Mouse (Mus musculus): ENCODE measurements at regions not wholly inside any gene's neighbourhood (a gene's known extent, or its start where the extent isn't known, plus 50 kb on each side); places are given as distances from the start of the nearest gene placed in this dataset.

DNA sequence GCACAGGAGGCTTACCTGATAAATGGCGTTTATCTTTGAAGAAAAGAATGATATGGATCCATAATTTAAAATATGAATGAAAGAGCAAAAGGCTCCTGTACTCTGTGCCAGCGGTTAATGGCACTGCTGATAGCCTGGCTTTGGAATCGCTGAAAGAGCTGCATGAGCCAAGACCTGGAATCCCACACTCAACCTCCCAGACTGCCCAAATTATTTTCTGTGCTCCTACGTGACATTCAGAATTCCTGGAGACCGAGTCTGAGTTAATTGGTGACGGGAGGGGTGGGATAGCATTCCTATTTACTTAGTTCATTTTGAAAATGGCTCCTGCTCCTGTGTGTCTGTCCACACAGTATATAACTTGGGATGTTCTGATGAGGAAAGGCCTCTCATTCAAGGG is 129.0 kb upstream of the Dyrk2 start:
- Histone ChIP-seq H3K4me3 (ENCODE audit: low read depth, low read length) (no peak overlapping the region), H3K27ac (ENCODE audit: low read depth, low read length) (no peak overlapping the region), H3K27me3 (ENCODE audit: control insufficient read depth, insufficient read depth, low read length) (no peaks in the 10 kb centered on the region), H3K36me3 (ENCODE audit: control insufficient read depth, insufficient read depth, low read length) (no peaks in the 10 kb centered on the region), H3K9me3 (ENCODE audit: control insufficient read depth, low read length) (no peaks in the 10 kb centered on the region), H3K4me2 (replicated peaks; ENCODE audit: low read depth, low read length) (no peak overlapping the region), H3K4me1 (replicated peaks; ENCODE audit: control insufficient read depth, insufficient read depth, low read length) (no peaks in the 10 kb centered on the region), H3K9ac (ENCODE audit: low read depth, low read length) (no peak overlapping the region)
- DNase-seq (ENCODE audit: low spot score): no peak
- WGBS: 85% methylated on average over 6 of the region's 6 CpGs
- no peak for ATAC-seq (ENCODE audit: low FRiP score)

DNA sequence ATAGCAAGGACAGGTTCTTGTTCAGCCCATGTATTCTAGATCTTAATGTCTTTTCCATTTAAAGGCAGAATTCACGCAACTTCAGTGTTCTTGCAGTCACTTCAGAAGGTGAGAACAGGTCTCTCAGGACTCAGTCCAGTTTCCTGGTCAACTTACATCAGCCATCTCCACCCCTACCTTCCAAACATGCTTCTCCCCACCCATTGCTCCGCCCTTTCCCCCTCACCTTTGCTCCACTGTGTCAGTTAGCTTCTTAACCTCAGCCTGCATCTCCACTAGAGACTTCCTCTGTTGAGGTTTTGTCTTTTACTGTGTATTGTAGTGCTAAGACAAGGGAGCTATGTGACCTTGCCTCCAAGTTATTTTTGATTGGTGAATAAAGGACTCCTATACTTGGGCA is 127.0 kb upstream of the Dyrk2 start:
- no peak for ATAC-seq (ENCODE audit: low FRiP score)

DNA sequence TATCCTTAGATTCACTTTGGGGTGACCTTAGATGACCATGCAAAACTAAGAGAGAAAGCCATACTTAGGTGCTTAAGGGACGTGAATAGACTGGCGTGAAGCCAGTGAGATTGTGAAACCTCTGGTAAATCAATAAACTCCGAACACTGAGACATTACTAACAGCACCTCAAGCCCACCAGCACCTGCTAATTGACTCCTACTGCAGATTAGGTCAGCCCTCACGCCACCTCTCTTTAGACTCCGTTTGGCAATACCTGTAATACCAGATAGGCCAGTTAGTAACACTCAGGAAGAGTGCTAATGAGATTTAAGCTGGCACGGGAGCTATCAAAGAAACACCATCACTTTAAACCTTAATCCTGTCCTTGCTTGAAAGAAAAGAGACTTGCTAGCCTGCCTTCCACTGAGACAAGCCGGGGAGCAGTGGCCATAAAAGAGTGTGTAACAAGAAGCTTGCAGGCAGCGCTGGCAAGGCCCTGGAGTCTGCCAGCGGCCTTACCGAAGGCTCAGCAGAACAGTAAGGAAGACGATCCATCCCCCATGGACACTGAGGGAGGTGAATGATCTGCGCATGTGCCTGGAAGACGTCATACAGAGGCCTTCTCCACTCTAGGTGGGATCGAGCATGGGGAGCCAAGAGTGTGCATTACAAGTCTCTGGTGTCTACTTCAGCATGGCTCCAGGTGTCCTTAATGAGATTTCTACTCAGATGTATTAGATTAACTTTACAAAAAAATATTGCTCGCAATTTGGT is 124.0 kb upstream of the Dyrk2 start:
- no peak overlapping the region for H3K4me2 ChIP-seq (replicated peaks; ENCODE audit: low read depth, low read length)
- H3K4me3 ChIP-seq (ENCODE audit: low read depth, low read length): no peak overlapping the region
- WGBS: 72% methylated on average over 15 of the region's 15 CpGs
- H3K4me1 ChIP-seq (replicated peaks; ENCODE audit: control insufficient read depth, insufficient read depth, low read length): no peaks in the 10 kb centered on the region
- H3K27me3 ChIP-seq (ENCODE audit: control insufficient read depth, insufficient read depth, low read length): no peaks in the 10 kb centered on the region
- DNase-seq (ENCODE audit: low spot score) (no peak), ATAC-seq (ENCODE audit: low FRiP score) (no peak)
- no peaks in the 10 kb centered on the region for H3K9me3 ChIP-seq (ENCODE audit: control insufficient read depth, low read length)
- H3K27ac ChIP-seq (ENCODE audit: low read depth, low read length): no peak overlapping the region
- no peak overlapping the region for H3K9ac ChIP-seq (ENCODE audit: low read depth, low read length)
- H3K36me3 ChIP-seq (ENCODE audit: control insufficient read depth, insufficient read depth, low read length): no peaks in the 10 kb centered on the region

More for the DNA sequence above, 127.0 kb upstream of the Dyrk2 start:
- Histone ChIP-seq H3K4me1 (replicated peaks; ENCODE audit: control insufficient read depth, insufficient read depth, low read length) (no peaks in the 10 kb centered on the region), H3K9ac (ENCODE audit: low read depth, low read length) (no peak overlapping the region), H3K4me3 (ENCODE audit: low read depth, low read length) (no peak overlapping the region), H3K27me3 (ENCODE audit: control insufficient read depth, insufficient read depth, low read length) (no peaks in the 10 kb centered on the region), H3K9me3 (ENCODE audit: control insufficient read depth, low read length) (no peaks in the 10 kb centered on the region), H3K27ac (ENCODE audit: low read depth, low read length) (no peak overlapping the region), H3K36me3 (ENCODE audit: control insufficient read depth, insufficient read depth, low read length) (no peaks in the 10 kb centered on the region), H3K4me2 (replicated peaks; ENCODE audit: low read depth, low read length) (no peak overlapping the region)
- no peak for DNase-seq (ENCODE audit: low spot score)
- WGBS: 85% methylated on average over 2 of the region's 2 CpGs

DNA sequence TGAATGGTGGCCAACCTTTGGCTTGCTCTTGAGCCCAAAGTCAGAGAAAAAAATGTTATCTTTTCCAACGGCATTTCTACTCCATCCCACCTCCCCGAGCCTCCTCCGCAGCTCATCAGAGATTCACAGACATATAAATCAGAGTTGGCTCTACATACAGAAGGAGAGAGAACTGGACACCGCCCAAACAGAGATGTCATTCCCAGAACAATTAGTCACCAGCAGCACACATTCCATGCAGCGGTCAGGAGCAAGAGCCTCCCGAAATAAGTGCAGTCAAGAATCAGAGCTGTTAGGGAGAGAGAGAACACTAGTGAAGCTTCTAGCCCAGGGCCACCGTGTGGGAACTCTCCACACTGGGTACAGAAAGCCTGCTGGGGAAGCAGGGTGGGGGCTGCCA is 121.2 kb upstream of the Dyrk2 start:
- no peak overlapping the region for H3K4me3 ChIP-seq (ENCODE audit: low read depth, low read length)
- H3K36me3 ChIP-seq (ENCODE audit: control insufficient read depth, insufficient read depth, low read length): no peaks in the 10 kb centered on the region
- WGBS: 88% methylated on average over 7 of the region's 7 CpGs
- ATAC-seq (ENCODE audit: low FRiP score) (no peak), DNase-seq (ENCODE audit: low spot score) (no peak)
- H3K9me3 ChIP-seq (ENCODE audit: control insufficient read depth, low read length): no peaks in the 10 kb centered on the region
- H3K27ac ChIP-seq (ENCODE audit: low read depth, low read length): no peak overlapping the region
- no peaks in the 10 kb centered on the region for H3K4me1 ChIP-seq (replicated peaks; ENCODE audit: control insufficient read depth, insufficient read depth, low read length)
- H3K27me3 ChIP-seq (ENCODE audit: control insufficient read depth, insufficient read depth, low read length): no peaks in the 10 kb centered on the region
- no peak overlapping the region for H3K4me2 ChIP-seq (replicated peaks; ENCODE audit: low read depth, low read length)
- H3K9ac ChIP-seq (ENCODE audit: low read depth, low read length): no peak overlapping the region

DNA sequence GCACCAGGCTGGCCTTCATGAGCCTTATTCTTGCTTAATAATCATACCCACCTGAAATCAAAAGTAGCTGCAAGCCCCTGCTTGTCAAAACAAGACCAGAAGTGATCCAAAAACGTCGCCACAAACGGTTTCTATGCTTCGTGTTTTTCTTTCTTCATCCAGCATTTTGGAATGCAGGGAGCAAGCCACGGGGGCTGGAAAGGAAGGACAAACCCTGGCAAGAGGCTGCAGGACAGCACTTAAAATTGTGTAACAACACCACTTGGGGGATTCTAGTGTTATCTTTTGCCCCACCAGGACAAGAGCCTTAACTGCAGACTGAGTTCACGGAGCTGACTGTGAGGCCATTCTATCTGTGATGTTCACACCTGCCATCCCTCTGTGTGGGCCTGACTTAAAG is 120.5 kb upstream of the Dyrk2 start:
- no peaks in the 10 kb centered on the region for H3K9me3 ChIP-seq (ENCODE audit: control insufficient read depth, low read length)
- WGBS: 74% methylated on average over 6 of the region's 6 CpGs

DNA sequence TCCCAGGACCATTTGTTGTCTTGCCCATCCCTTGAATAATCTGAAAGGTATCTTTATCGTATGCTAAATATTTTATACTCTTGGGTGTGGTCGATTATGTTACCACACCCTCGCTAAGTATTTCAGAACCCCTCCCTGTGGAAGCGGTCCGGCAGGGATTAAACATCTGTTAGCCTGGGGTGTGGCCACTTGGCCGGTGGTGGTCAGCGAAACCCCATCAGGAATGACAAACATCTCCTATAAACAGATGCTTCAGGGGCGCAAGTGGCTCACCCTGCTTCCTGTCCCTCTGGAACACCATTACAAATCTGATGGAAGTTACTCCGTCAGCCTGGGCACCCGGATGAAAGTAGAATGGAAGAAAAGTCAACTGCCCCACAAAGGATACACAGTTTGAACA is 119.8 kb upstream of the Dyrk2 start:
- Histone ChIP-seq H3K4me1 (replicated peaks; ENCODE audit: control insufficient read depth, insufficient read depth, low read length) (no peaks in the 10 kb centered on the region), H3K36me3 (ENCODE audit: control insufficient read depth, insufficient read depth, low read length) (no peaks in the 10 kb centered on the region), H3K4me2 (replicated peaks; ENCODE audit: low read depth, low read length) (no peak overlapping the region), H3K27ac (ENCODE audit: low read depth, low read length) (no peak overlapping the region), H3K9ac (ENCODE audit: low read depth, low read length) (no peak overlapping the region), H3K27me3 (ENCODE audit: control insufficient read depth, insufficient read depth, low read length) (no peaks in the 10 kb centered on the region), H3K9me3 (ENCODE audit: control insufficient read depth, low read length) (no peaks in the 10 kb centered on the region), H3K4me3 (ENCODE audit: low read depth, low read length) (no peak overlapping the region)
- ATAC-seq (ENCODE audit: low FRiP score): no peak
- DNase-seq (ENCODE audit: low spot score): no peak
- 86% methylated on average over 10 of the region's 10 CpGs for WGBS

More for the DNA sequence above, 120.5 kb upstream of the Dyrk2 start:
- no peaks in the 10 kb centered on the region for H3K27me3 ChIP-seq (ENCODE audit: control insufficient read depth, insufficient read depth, low read length)
- no peaks in the 10 kb centered on the region for H3K4me1 ChIP-seq (replicated peaks; ENCODE audit: control insufficient read depth, insufficient read depth, low read length)
- DNase-seq (ENCODE audit: low spot score): no peak
- no peak overlapping the region for H3K4me2 ChIP-seq (replicated peaks; ENCODE audit: low read depth, low read length)
- no peak for ATAC-seq (ENCODE audit: low FRiP score)
- H3K9ac ChIP-seq (ENCODE audit: low read depth, low read length): no peak overlapping the region
- no peak overlapping the region for H3K27ac ChIP-seq (ENCODE audit: low read depth, low read length)
- no peaks in the 10 kb centered on the region for H3K36me3 ChIP-seq (ENCODE audit: control insufficient read depth, insufficient read depth, low read length)
- H3K4me3 ChIP-seq (ENCODE audit: low read depth, low read length): no peak overlapping the region

DNA sequence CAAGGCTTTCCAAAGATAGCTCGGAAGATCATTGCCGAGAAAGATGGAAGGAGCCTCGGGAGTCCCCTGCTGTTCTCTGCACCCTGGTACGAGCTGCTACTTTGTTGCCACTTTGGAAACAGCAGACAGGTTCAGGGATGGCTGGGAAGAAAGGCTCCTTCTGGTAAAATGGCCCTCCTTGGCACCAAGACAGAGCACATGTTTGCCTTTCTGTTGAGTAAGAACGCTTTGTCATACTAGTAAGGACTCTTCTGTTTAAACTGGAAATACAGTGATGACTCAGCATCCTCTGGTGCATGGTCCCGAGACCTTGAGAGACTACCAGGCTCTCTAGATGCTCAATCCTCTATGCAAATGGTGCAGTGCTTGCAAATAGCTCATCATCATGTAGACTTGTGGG is 118.2 kb upstream of the Dyrk2 start:
- no peaks in the 10 kb centered on the region for H3K27me3 ChIP-seq (ENCODE audit: control insufficient read depth, insufficient read depth, low read length)
- WGBS: 94% methylated on average over 6 of the region's 6 CpGs
- H3K4me2 ChIP-seq (replicated peaks; ENCODE audit: low read depth, low read length): no peak overlapping the region
- DNase-seq (ENCODE audit: low spot score): no peak
- ATAC-seq (ENCODE audit: low FRiP score): no peak
- H3K4me3 ChIP-seq (ENCODE audit: low read depth, low read length): no peak overlapping the region
- H3K9ac ChIP-seq (ENCODE audit: low read depth, low read length): no peak overlapping the region
- H3K4me1 ChIP-seq (replicated peaks; ENCODE audit: control insufficient read depth, insufficient read depth, low read length): no peaks in the 10 kb centered on the region
- no peaks in the 10 kb centered on the region for H3K9me3 ChIP-seq (ENCODE audit: control insufficient read depth, low read length)
- no peaks in the 10 kb centered on the region for H3K36me3 ChIP-seq (ENCODE audit: control insufficient read depth, insufficient read depth, low read length)
- no peak overlapping the region for H3K27ac ChIP-seq (ENCODE audit: low read depth, low read length)

DNA sequence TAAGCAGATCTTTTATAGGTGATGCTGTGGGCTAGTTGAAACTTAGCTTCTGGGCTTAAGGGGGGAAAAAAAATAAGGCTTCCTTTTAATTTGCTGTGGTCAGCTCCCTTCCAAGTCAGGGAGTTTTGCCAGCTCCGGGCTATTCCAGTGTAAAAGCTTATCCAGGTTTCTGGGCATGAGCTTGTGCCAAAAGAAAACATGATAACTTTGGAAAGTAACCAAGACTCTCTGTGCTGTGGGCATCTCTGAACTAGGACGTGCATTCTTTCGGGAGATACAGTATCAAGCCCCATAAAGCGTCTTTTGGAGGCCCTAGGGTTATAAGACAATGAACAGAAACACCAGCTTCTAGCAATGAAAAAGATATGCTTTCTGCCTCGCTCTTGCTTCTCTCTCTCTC is 114.6 kb upstream of the Dyrk2 start:
- Histone ChIP-seq H3K4me3 (ENCODE audit: low read depth, low read length) (no peak overlapping the region), H3K4me2 (replicated peaks; ENCODE audit: low read depth, low read length) (no peak overlapping the region), H3K9me3 (ENCODE audit: control insufficient read depth, low read length) (no peaks in the 10 kb centered on the region), H3K4me1 (replicated peaks; ENCODE audit: control insufficient read depth, insufficient read depth, low read length) (no peaks in the 10 kb centered on the region), H3K36me3 (ENCODE audit: control insufficient read depth, insufficient read depth, low read length) (no peaks in the 10 kb centered on the region), H3K27ac (ENCODE audit: low read depth, low read length) (no peak overlapping the region), H3K27me3 (ENCODE audit: control insufficient read depth, insufficient read depth, low read length) (no peaks in the 10 kb centered on the region), H3K9ac (ENCODE audit: low read depth, low read length) (no peak overlapping the region)
- no peak for ATAC-seq (ENCODE audit: low FRiP score)
- no peak for DNase-seq (ENCODE audit: low spot score)
- WGBS: 90% methylated on average over 5 of the region's 5 CpGs

DNA sequence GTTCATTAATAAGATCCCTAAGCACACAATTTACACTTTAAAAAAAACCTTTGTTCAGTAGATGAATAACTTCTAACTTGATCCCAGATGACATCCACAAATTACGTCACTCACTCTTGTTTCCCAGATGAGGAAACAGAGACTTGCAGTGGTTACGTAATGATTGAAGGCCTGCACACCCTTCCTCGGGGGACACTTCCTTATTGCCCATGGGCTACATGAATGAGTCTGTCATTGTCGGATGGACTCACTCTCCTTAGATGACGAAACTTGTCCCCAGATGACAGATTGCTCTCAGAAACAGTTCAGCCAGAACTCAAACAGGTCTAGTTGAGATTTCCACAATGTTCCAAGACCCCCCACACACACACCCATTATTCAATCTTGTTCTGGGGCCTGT is 111.4 kb upstream of the Dyrk2 start:
- no peak for ATAC-seq (ENCODE audit: low FRiP score)
- Histone ChIP-seq H3K4me1 (replicated peaks; ENCODE audit: control insufficient read depth, insufficient read depth, low read length) (no peaks in the 10 kb centered on the region), H3K9ac (ENCODE audit: low read depth, low read length) (no peak overlapping the region), H3K27ac (ENCODE audit: low read depth, low read length) (no peak overlapping the region), H3K36me3 (ENCODE audit: control insufficient read depth, insufficient read depth, low read length) (no peaks in the 10 kb centered on the region), H3K4me2 (replicated peaks; ENCODE audit: low read depth, low read length) (no peak overlapping the region), H3K4me3 (ENCODE audit: low read depth, low read length) (no peak overlapping the region), H3K27me3 (ENCODE audit: control insufficient read depth, insufficient read depth, low read length) (no peaks in the 10 kb centered on the region; the same call in 1 of the 2 replicates), H3K9me3 (ENCODE audit: control insufficient read depth, low read length) (no peaks in the 10 kb centered on the region)
- WGBS: 78% methylated on average over 5 of the region's 5 CpGs
- no peak for DNase-seq (ENCODE audit: low spot score)
